ENCODE assay signal across 22 mouse cellular contexts in genomic region chr12:71512915-71513612, GRCm38 (mm10).
A peak's percentile ranks its signal among the peaks of the same experiment; 100 is the strongest.
DNase-seq lines count a peak whose midpoint lies in the region; ATAC-seq and TF ChIP-seq lines count a peak whose summit lies in the region.
"Had no signal": no experiment of that assay in that cellular context is flagged by ENCODE, and none has a peak within 500 bp of the region (broad histone marks: within the 10 kb centered on the region; RNA-seq: fewer than 3 reads in every experiment).

No protein-coding gene starts in this region.

- no peak overlapping the region for H3K4me2 ChIP-seq in hindbrain, embryonic 14.5 days (replicated peaks)
- H3K4me2 ChIP-seq in hindbrain, embryonic 12.5 days (replicated peaks) = no peak overlapping the region
- no peak overlapping the region for H3K4me2 ChIP-seq in midbrain, embryonic 15.5 days
- H3K4me2 ChIP-seq: embryonic facial prominence, embryonic 12.5 days; liver, embryonic 15.5 days; lung, embryonic 15.5 days; neural tube, embryonic 12.5 days had no signal

- WGBS in hindbrain, embryonic 14.5 days = 58% methylated on average over 7 of the region's 7 CpGs
- WGBS in hindbrain, embryonic 12.5 days = 58% methylated on average over 7 of the region's 7 CpGs
- 47% methylated on average over 7 of the region's 7 CpGs for WGBS in midbrain, embryonic 15.5 days

- H3K27me3 ChIP-seq in hindbrain, embryonic 14.5 days (ENCODE audit: control insufficient read depth, insufficient read depth, low read length) = no peaks in the 10 kb centered on the region
- H3K27me3 ChIP-seq in hindbrain, embryonic 12.5 days = no peaks in the 10 kb centered on the region
- H3K27me3 ChIP-seq in midbrain, embryonic 15.5 days (replicated peaks) = no peaks in the 10 kb centered on the region
- H3K27me3 ChIP-seq: embryonic facial prominence, embryonic 12.5 days; liver, embryonic 15.5 days; lung, embryonic 15.5 days; megakaryocyte, embryonic 14.5 days; neural tube, embryonic 12.5 days had no signal

- no peaks in the 10 kb centered on the region for H3K9me3 ChIP-seq in hindbrain, embryonic 14.5 days (ENCODE audit: control insufficient read depth, low read length)
- no peaks in the 10 kb centered on the region for H3K9me3 ChIP-seq in hindbrain, embryonic 12.5 days (replicated peaks)
- no peaks in the 10 kb centered on the region for H3K9me3 ChIP-seq in midbrain, embryonic 15.5 days
- H3K9me3 ChIP-seq: embryonic facial prominence, embryonic 12.5 days; limb, embryonic 10.5 days; liver, embryonic 15.5 days; lung, embryonic 15.5 days; neural tube, embryonic 12.5 days had no signal

- TF ChIP-seq CTCF in brain, embryonic 14.5 days (IDR thresholded peaks at IDR 0.05; ENCODE audit: borderline replicate concordance, extremely low read depth, insufficient read depth, insufficient read length) = no peak

- no peak for TF ChIP-seq POLR2A in brain, embryonic 14.5 days (IDR thresholded peaks at IDR 0.05; ENCODE audit: borderline replicate concordance, extremely low read depth, insufficient read depth, insufficient read length, poor library complexity, severe bottlenecking)

- no peaks in the 10 kb centered on the region for H3K36me3 ChIP-seq in hindbrain, embryonic 14.5 days (replicated peaks; ENCODE audit: control insufficient read depth, insufficient read depth)
- no peaks in the 10 kb centered on the region for H3K36me3 ChIP-seq in hindbrain, embryonic 12.5 days
- no peaks in the 10 kb centered on the region for H3K36me3 ChIP-seq in midbrain, embryonic 15.5 days (replicated peaks)
- H3K36me3 ChIP-seq: embryonic facial prominence, embryonic 12.5 days; limb, embryonic 10.5 days; liver, embryonic 15.5 days; lung, embryonic 15.5 days; neural tube, embryonic 12.5 days had no signal

- peak overlapping the region; percentile 62; the same call in 1 of the 2 replicates for H3K27ac ChIP-seq in hindbrain, embryonic 14.5 days
- no peak overlapping the region for H3K27ac ChIP-seq in hindbrain, embryonic 12.5 days
- peak overlapping the region; percentile 27; the same call in 1 of the 2 replicates for H3K27ac ChIP-seq in midbrain, embryonic 15.5 days
- H3K27ac ChIP-seq: embryonic facial prominence, embryonic 12.5 days; layer of hippocampus, adult 2 months; limb, embryonic 10.5 days; liver, embryonic 15.5 days; lung, embryonic 15.5 days; neural tube, embryonic 12.5 days had no signal

- peak; percentile 27 for DNase-seq in cerebellum, adult 9-10 months
- DNase-seq in cerebellum, adult 11 months = no peak
- DNase-seq in hindbrain, embryonic 14.5 days (ENCODE audit: low spot score) = no peak
- DNase-seq in brain, embryonic 14.5 days (ENCODE audit: low read depth) = peak; percentile 64
- DNase-seq in kidney, postnatal 36 days = no peak
- DNase-seq: adrenal gland, postnatal 36 days; kidney, adult 8-10 months; kidney, postnatal 14 days; liver; lung, postnatal 36 days; retina, postnatal 1 day; right cerebral cortex, postnatal 25 days; spleen, adult 18-20 months had no signal

- H3K4me3 ChIP-seq in hindbrain, embryonic 14.5 days (replicated peaks; ENCODE audit: low read length) = no peak overlapping the region
- H3K4me3 ChIP-seq in hindbrain, embryonic 12.5 days = no peak overlapping the region
- H3K4me3 ChIP-seq in midbrain, embryonic 15.5 days = no peak overlapping the region
- H3K4me3 ChIP-seq: embryonic facial prominence, embryonic 12.5 days; layer of hippocampus, adult 2 months; limb, embryonic 10.5 days; liver, embryonic 15.5 days; lung, embryonic 15.5 days; megakaryocyte, embryonic 14.5 days; neural tube, embryonic 12.5 days had no signal

- H3K4me1 ChIP-seq in hindbrain, embryonic 14.5 days (replicated peaks; ENCODE audit: control insufficient read depth, insufficient read depth, low read length) = no peaks in the 10 kb centered on the region; the same call in 1 of the 2 replicates
- H3K4me1 ChIP-seq in hindbrain, embryonic 12.5 days = no peaks in the 10 kb centered on the region
- peaks cover 12% of the 10 kb centered on the region for H3K4me1 ChIP-seq in midbrain, embryonic 15.5 days
- H3K4me1 ChIP-seq: liver, embryonic 15.5 days; lung, embryonic 15.5 days; megakaryocyte, embryonic 14.5 days; neural tube, embryonic 12.5 days had no signal

- no peak overlapping the region for H3K9ac ChIP-seq in hindbrain, embryonic 14.5 days
- H3K9ac ChIP-seq in hindbrain, embryonic 12.5 days = no peak overlapping the region
- no peak overlapping the region for H3K9ac ChIP-seq in midbrain, embryonic 15.5 days
- H3K9ac ChIP-seq: embryonic facial prominence, embryonic 12.5 days; liver, embryonic 15.5 days; lung, embryonic 15.5 days; neural tube, embryonic 12.5 days had no signal

- no peak for ATAC-seq in hindbrain, embryonic 14.5 days (ENCODE audit: low FRiP score)
- ATAC-seq in hindbrain, embryonic 12.5 days (ENCODE audit: low FRiP score) = no peak
- 0 out of 2 replicates have a peak, but pooled peaks have one; percentile 30 for ATAC-seq in midbrain, embryonic 15.5 days (replicated peaks)

Comparison
In these comparisons a context has a peak if more than half of its experiments do, and no peak if none do; other contexts are left out.
1. DNase-seq: peak in cerebellum, adult 9-10 months (single experiment) and brain, embryonic 14.5 days (single experiment); none in cerebellum, adult 11 months (single experiment), hindbrain, embryonic 14.5 days (single experiment) and kidney, postnatal 36 days (0 of 2).